Mouse (Mus musculus) myocyte (in vitro differentiated cells): Measurements from ENCODE around the gene Sebox. TPM values are rescaled to one million over a fixed set of nuclear protein-coding genes. Genes with fewer than 3 reads are reported as not detected.

Experiments used
- H3K27me3 ChIP-seq: one replicate; pipeline ENCODE4 v1.6.1; 2011; ENCODE audit not compliant: control insufficient read depth, insufficient read depth, insufficient read length
- H3K36me3 ChIP-seq: one replicate; pipeline ENCODE4 v1.6.1; 2011; ENCODE audit not compliant: control insufficient read depth, insufficient read depth
- H3K4me2 ChIP-seq: one replicate; pipeline ENCODE4 v1.6.1; 2011; ENCODE audit warnings: low read depth, control low read depth
- H3K4me3 ChIP-seq: one replicate; pipeline ENCODE4 v1.5.1; 2011; ENCODE audit warnings: mild to moderate bottlenecking, control low read depth, moderate library complexity
- H3K79me2 ChIP-seq: one replicate; pipeline ENCODE4 v1.6.1; 2011; ENCODE audit not compliant: control insufficient read depth, insufficient read depth
- H3ac ChIP-seq: one replicate; pipeline ENCODE4 v1.6.1; 2011; ENCODE audit not compliant: control insufficient read depth, insufficient read length
- CEBPB ChIP-seq: IDR thresholded peaks from 2 replicates; pipeline ENCODE4 v1.6.1; 2011; ENCODE audit warnings: mild to moderate bottlenecking, moderate library complexity; ENCODE audit not compliant: poor library complexity, insufficient read depth, severe bottlenecking
- E2F4 ChIP-seq: IDR thresholded peaks from one replicate; pipeline ENCODE4 v1.6.1; 2011; ENCODE audit warnings: mild to moderate bottlenecking, control low read depth, moderate library complexity; ENCODE audit not compliant: insufficient read depth
- MAX ChIP-seq: IDR thresholded peaks from one replicate; pipeline ENCODE4 v1.6.1; 2011; ENCODE audit warnings: low read depth, mild to moderate bottlenecking, control low read depth
- MYOD1 ChIP-seq, 3 experiments: IDR thresholded peaks; one replicate each; pipeline ENCODE4 v1.6.1; 2011; ENCODE audit warnings: control low read depth in 2 of 3, low read depth in 2 of 3, mild to moderate bottlenecking in 2 of 3, moderate library complexity in 1 of 3; ENCODE audit not compliant: insufficient read length in 2 of 3, control insufficient read depth in 1 of 3
- MYOG ChIP-seq, 3 experiments: IDR thresholded peaks; one replicate each; pipeline ENCODE4 v1.6.1; 2011; ENCODE audit warnings: control low read depth in 2 of 3, low read depth in 2 of 3, mild to moderate bottlenecking in 2 of 3; ENCODE audit not compliant: insufficient read length in 2 of 3, control insufficient read depth in 1 of 3, insufficient read depth in 1 of 3
- POLR2A ChIP-seq: IDR thresholded peaks from one replicate; pipeline ENCODE4 v1.6.1; 2011; ENCODE audit warnings: low read depth, mild to moderate bottlenecking, control low read depth, moderate library complexity; ENCODE audit not compliant: insufficient read length
- POLR2AphosphoS2 ChIP-seq: IDR thresholded peaks from one replicate; pipeline ENCODE4 v1.6.1; 2011; ENCODE audit warnings: low read depth, control low read depth; ENCODE audit not compliant: insufficient read length
- REST ChIP-seq: IDR thresholded peaks from one replicate; pipeline ENCODE4 v1.6.1; 2011; ENCODE audit warnings: mild to moderate bottlenecking, control low read depth, moderate library complexity; ENCODE audit not compliant: insufficient read depth, insufficient read length
- SRF ChIP-seq: IDR thresholded peaks from one replicate; pipeline ENCODE4 v1.6.1; 2011; ENCODE audit warnings: low read depth; ENCODE audit not compliant: control insufficient read depth, insufficient read length
- TCF12 ChIP-seq: IDR thresholded peaks from one replicate; pipeline ENCODE4 v1.6.1; 2011; ENCODE audit warnings: mild to moderate bottlenecking, control low read depth; ENCODE audit not compliant: poor library complexity, insufficient read depth, severe bottlenecking
- TCF3 ChIP-seq: IDR thresholded peaks from one replicate; pipeline ENCODE4 v1.6.1; 2011; ENCODE audit warnings: low read depth, control low read depth; ENCODE audit not compliant: insufficient read length
- USF1 ChIP-seq: IDR thresholded peaks from one replicate; pipeline ENCODE4 v1.6.1; 2011; ENCODE audit warnings: low read depth, mild to moderate bottlenecking, control low read depth, moderate library complexity
- polyA plus RNA-seq: library from polyadenylated mRNA; unstranded; fragments of >200 nt; fragmentation: generic; extraction: Trizol; gene quantifications from one replicate; pipeline ENCODE4 v1.2.1, GENCODE M21; 2012; ENCODE audit warnings: missing spikeins

Sebox gene
- polyA plus RNA-seq, 1 experiment: not detected

DNA sequence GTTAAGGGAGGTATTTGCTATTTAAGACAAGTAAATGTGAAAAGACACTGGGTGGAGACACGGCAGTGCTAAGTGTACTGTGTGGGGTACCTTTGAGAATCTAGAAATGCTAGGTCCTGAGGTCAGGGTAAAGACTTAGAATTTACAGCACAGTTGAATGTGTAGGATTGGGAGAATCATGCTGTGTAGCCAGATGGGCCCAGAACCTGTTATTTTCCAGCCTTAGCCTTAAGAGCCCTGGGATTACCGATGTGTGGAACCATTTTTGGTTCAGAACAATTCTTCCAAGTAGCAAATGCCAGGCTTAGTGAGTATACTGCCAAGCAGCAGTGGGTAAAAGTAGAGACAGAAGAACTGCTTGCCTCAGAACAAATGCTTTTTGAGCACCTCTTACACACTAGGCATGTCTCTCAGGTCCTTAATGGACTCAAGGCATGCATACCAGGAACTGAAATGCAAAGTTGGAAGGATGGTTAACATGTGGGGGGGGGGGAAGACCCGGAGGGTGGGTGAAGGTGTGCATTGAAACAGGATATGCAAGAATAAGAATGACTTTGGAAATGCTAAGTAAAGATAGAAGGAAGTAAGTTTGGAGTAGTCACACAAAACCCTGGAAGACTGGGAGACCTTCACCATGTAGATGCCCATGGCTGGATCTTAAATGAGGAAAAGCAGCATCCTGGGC, 10.0 kb downstream of the Sebox start:
- peak overlapping the region; percentile 93 for H3ac ChIP-seq
- H3K4me2 ChIP-seq: peak overlapping the region; percentile 71
- H3K79me2 ChIP-seq: peaks cover 29% of the 10 kb centered on the region
- TF ChIP-seq TCF12 (no peak), MAX (no peak), MYOD1 (IDR thresholded peaks at IDR 0.05; ENCODE audit: control insufficient read depth in 1 of 3, insufficient read length in 2 of 3, low read depth in 2 of 3) (no peak), POLR2A (no peak), TCF3 (no peak), E2F4 (no peak), MYOG (IDR thresholded peaks at IDR 0.05; ENCODE audit: control insufficient read depth in 1 of 3, insufficient read depth in 1 of 3, insufficient read length in 2 of 3, low read depth in 2 of 3) (no peak), POLR2AphosphoS2 (no peak), CEBPB (no peak), USF1 (no peak)
- peak overlapping the region; percentile 92 for H3K4me3 ChIP-seq
- no peaks in the 10 kb centered on the region for H3K27me3 ChIP-seq
- peaks cover 25% of the 10 kb centered on the region for H3K36me3 ChIP-seq

DNA sequence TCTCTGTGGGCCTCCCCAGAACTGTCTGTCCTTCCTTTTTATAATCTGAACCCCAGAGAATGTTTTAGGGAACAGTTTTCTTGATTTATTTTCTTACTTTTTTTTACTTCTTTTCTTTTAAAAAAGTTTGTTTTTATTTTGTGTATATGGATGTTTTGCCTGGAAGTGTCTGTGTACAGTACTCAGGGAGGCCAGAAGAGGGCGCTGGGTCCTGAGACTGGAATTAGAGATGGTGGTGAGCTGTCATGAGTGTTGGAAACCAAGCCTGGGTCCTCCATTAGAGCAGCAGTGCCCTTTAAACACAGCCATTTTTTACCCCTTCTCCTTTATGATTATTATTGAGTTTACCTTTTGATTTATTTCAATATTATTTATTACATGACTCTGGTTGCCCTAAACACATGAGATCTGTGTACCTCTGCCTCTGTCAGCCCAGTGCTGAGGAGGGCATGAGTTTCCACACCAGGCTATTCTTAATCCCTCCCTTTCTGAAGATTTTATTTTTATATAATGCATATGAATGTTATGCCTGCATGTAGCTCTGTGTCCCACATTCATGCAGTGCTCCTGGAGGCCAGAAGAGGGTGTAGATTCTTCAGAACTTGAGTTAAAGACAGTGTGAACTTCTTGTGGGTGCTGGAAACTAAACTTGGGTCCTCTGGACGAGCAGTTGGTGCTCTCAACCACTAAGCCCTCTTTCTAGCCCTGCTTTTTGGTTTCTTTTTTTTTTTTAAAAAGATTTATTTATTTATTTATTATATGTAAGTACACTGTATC, 12.5 kb downstream of the Sebox start:
- Histone ChIP-seq H3K79me2 (peaks cover 29% of the 10 kb centered on the region), H3K4me3 (no peak overlapping the region), H3ac (no peak overlapping the region), H3K36me3 (peaks cover 35% of the 10 kb centered on the region), H3K4me2 (no peak overlapping the region), H3K27me3 (no peaks in the 10 kb centered on the region)
- TF ChIP-seq SRF: no peak
- TF ChIP-seq CEBPB: no peak
- TF ChIP-seq TCF12: no peak
- TF ChIP-seq TCF3: no peak
- no peak for TF ChIP-seq E2F4
- TF ChIP-seq MYOG (IDR thresholded peaks at IDR 0.05; ENCODE audit: control insufficient read depth in 1 of 3, insufficient read depth in 1 of 3, insufficient read length in 2 of 3, low read depth in 2 of 3): no peak
- TF ChIP-seq MYOD1 (IDR thresholded peaks at IDR 0.05; ENCODE audit: control insufficient read depth in 1 of 3, insufficient read length in 2 of 3, low read depth in 2 of 3): no peak
- TF ChIP-seq MAX: no peak
- no peak for TF ChIP-seq REST
- no peak for TF ChIP-seq POLR2AphosphoS2
- TF ChIP-seq USF1: no peak
- TF ChIP-seq POLR2A: no peak

DNA sequence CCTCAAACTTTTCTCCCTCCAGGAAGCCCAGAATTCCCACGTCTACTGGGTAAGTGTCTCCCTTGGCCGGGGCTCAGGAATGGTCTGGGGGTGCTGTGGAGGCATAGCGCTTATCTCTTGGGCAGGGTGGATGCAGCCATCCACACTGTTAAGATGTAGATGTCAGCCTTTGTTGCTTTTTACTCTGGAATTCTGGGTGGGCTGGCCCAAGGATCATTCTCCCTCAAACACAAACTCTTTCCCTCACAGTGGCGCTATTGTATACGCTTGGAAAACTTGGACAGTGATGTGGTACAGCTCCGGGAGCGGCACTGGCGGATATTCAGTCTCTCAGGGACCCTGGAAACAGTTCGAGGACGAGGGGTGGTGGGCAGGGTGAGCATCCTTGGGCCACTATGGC, 15.7 kb downstream of the Sebox start:
- no peak overlapping the region for H3K4me3 ChIP-seq
- H3K36me3 ChIP-seq: peaks cover 53% of the 10 kb centered on the region
- no peak overlapping the region for H3ac ChIP-seq
- H3K27me3 ChIP-seq: no peaks in the 10 kb centered on the region
- H3K79me2 ChIP-seq: peaks cover 2% of the 10 kb centered on the region
- TF ChIP-seq POLR2AphosphoS2 (peak; percentile 56), REST (no peak)
- H3K4me2 ChIP-seq: no peak overlapping the region

DNA sequence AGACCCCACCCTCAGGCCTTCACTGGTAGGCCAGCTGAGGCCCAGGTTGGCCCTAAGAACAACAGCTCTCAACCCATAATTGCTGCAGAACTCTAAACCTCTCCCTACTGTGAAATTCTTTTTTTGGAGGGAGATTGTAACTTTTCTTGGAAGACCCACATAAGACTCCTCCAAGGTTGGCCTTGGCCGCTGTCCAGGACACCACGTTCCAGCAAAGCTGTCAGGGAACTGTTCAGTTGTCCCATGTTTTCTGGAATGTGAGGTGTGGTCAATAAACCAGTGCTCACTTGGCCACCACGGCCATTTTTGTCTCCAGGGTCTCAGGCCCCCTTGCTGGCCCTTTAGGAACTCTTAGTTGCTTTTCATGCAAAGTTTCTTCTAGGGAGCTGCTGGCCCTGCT, 18.6 kb downstream of the Sebox start:
- TF ChIP-seq CEBPB: no peak
- no peak for TF ChIP-seq MAX
- TF ChIP-seq MYOG (IDR thresholded peaks at IDR 0.05; ENCODE audit: control insufficient read depth in 1 of 3, insufficient read depth in 1 of 3, insufficient read length in 2 of 3, low read depth in 2 of 3): no peak
- no peak for TF ChIP-seq TCF12
- no peak for TF ChIP-seq MYOD1 (IDR thresholded peaks at IDR 0.05; ENCODE audit: control insufficient read depth in 1 of 3, insufficient read length in 2 of 3, low read depth in 2 of 3)
- no peak for TF ChIP-seq POLR2A
- TF ChIP-seq USF1: no peak
- TF ChIP-seq TCF3: no peak
- TF ChIP-seq POLR2AphosphoS2: no peak
- Histone ChIP-seq H3K4me2 (no peak overlapping the region), H3K79me2 (no peaks in the 10 kb centered on the region), H3K27me3 (no peaks in the 10 kb centered on the region), H3K36me3 (peaks cover 63% of the 10 kb centered on the region), H3ac (no peak overlapping the region), H3K4me3 (no peak overlapping the region)
